In genomic region chr8:85035728-85036310, GRCm38 (mm10) we compare ENCODE assay signal across 10 mouse cellular contexts. TPM values are rescaled to one million over a fixed set of nuclear protein-coding genes. Genes with fewer than 3 reads are reported as not detected.
DNase-seq lines count a peak whose midpoint lies in the region; ATAC-seq and TF ChIP-seq lines count a peak whose summit lies in the region.
"Had no signal": no experiment of that assay in that cellular context is flagged by ENCODE, and none has a peak within 500 bp of the region (broad histone marks: within the 10 kb centered on the region; RNA-seq: fewer than 3 reads in every experiment).

No protein-coding gene starts in this region.

- peak overlapping the region; percentile 83 for H3K27ac ChIP-seq in forebrain, embryonic 13.5 days
- peak overlapping the region; percentile 96 for H3K27ac ChIP-seq in kidney, embryonic 14.5 days (ENCODE audit: low read depth, low read length)
- peak overlapping the region; percentile 78 for H3K27ac ChIP-seq in macrophage

- peaks cover 57% of the 10 kb centered on the region for H3K4me1 ChIP-seq in G1E (ENCODE audit: insufficient read depth, low read depth, low read length)
- peaks cover 35% of the 10 kb centered on the region for H3K4me1 ChIP-seq in forebrain, embryonic 13.5 days
- H3K4me1 ChIP-seq in kidney, embryonic 14.5 days (ENCODE audit: control insufficient read depth, insufficient read depth, low read length): peaks cover 13% of the 10 kb centered on the region; the same call in 1 of the 2 replicates

- H3K27me3 ChIP-seq in G1E (ENCODE audit: insufficient read depth, low read length): no peaks in the 10 kb centered on the region
- no peaks in the 10 kb centered on the region for H3K27me3 ChIP-seq in forebrain, embryonic 13.5 days
- no peaks in the 10 kb centered on the region for H3K27me3 ChIP-seq in kidney, embryonic 14.5 days (ENCODE audit: control insufficient read depth, insufficient read depth, low read length)
- H3K27me3 ChIP-seq: Patski had no signal

- peaks cover 61% of the 10 kb centered on the region for H3K36me3 ChIP-seq in G1E (replicated peaks)
- H3K36me3 ChIP-seq in forebrain, embryonic 13.5 days (ENCODE audit: poor library complexity, severe bottlenecking): peaks cover 35% of the 10 kb centered on the region
- peaks cover 37% of the 10 kb centered on the region for H3K36me3 ChIP-seq in kidney, embryonic 14.5 days (ENCODE audit: control insufficient read depth, insufficient read depth, low read length)
- H3K36me3 ChIP-seq in macrophage (ENCODE audit: inconsistent target): peaks cover 29% of the 10 kb centered on the region

- H3K4me2 ChIP-seq in forebrain, embryonic 13.5 days: peak overlapping the region; percentile 98
- peak overlapping the region; percentile 84 for H3K4me2 ChIP-seq in kidney, embryonic 14.5 days (replicated peaks; ENCODE audit: low read depth, low read length)

- peak overlapping the region; percentile 90 for H3K4me3 ChIP-seq in G1E (ENCODE audit: low read depth, low read length)
- H3K4me3 ChIP-seq in forebrain, embryonic 13.5 days: peak overlapping the region; percentile 86
- peak overlapping the region; percentile 89 for H3K4me3 ChIP-seq in kidney, embryonic 14.5 days (ENCODE audit: low read length)
- peak overlapping the region; percentile 71 for H3K4me3 ChIP-seq in macrophage (ENCODE audit: inconsistent target)

- peak; percentile 49 for DNase-seq in adrenal gland, postnatal 10 days
- DNase-seq in adrenal gland, adult 8-10 months: no peak
- no peak for DNase-seq in G1E (ENCODE audit: low spot score)
- DNase-seq in thymus, postnatal 4 days: peak; percentile 42
- no peak for DNase-seq in urinary bladder, postnatal 36 days (ENCODE audit: low spot score in 2 of 2)

- H3K9me3 ChIP-seq in G1E (replicated peaks): no peaks in the 10 kb centered on the region
- no peaks in the 10 kb centered on the region for H3K9me3 ChIP-seq in forebrain, embryonic 13.5 days (replicated peaks)
- H3K9me3 ChIP-seq in kidney, embryonic 14.5 days (ENCODE audit: control insufficient read depth, low read length): no peaks in the 10 kb centered on the region

- ATAC-seq in G1E (ENCODE audit: extremely low read depth, insufficient number of reproducible peaks, low FRiP score, poor library complexity, severe bottlenecking): no peak
- ATAC-seq in forebrain, embryonic 13.5 days: peak; percentile 3; the same call in 1 of the 2 replicates
- ATAC-seq in kidney, embryonic 14.5 days (ENCODE audit: low FRiP score, low TSS enrichment): no peak

- 1% methylated on average over 15 of the region's 15 CpGs for WGBS in forebrain, embryonic 13.5 days
- 1% methylated on average over 15 of the region's 15 CpGs for WGBS in kidney, embryonic 14.5 days
- 1% methylated on average over 15 of the region's 15 CpGs for WGBS in macrophage (ENCODE audit: missing documents)

- no peak for TF ChIP-seq CTCF in G1E (IDR thresholded peaks at IDR 0.05; ENCODE audit: low read depth, low read length)

- H3K79me2 ChIP-seq in macrophage (ENCODE audit: inconsistent target): peaks cover 68% of the 10 kb centered on the region

- H3K9ac ChIP-seq in forebrain, embryonic 13.5 days: peak overlapping the region; percentile 72
- peak overlapping the region; percentile 84 for H3K9ac ChIP-seq in kidney, embryonic 14.5 days (ENCODE audit: low read depth, low read length)

RNA-seq across cellular contexts. Expression of gene Tnpo2, which starts 0.9 kb away (rescaled TPM):
- 10 to 100 TPM; 56.6 to 59.7 TPM for total RNA-seq in adrenal gland, postnatal 10 days (2021)
- 10 to 100 TPM; 67.7 to 85.8 (median 73.5) TPM for total RNA-seq in adrenal gland, adult 8-10 months (2022)
- total RNA-seq in G1E (2014; fragmentation: Nextera tagmentation) (83.8 and 92.5 TPM in 2 replicates), G1E (2017) (38.9 and 52.8 TPM in 2 replicates)
- polyA plus RNA-seq in G1E (2012) (20.0 and 26.5 TPM in 2 replicates), macrophage (2018) (14.1 to 30.6 TPM (median 26.6 TPM) in 3 replicates)
- 46.4 and 49.4 TPM in 2 replicates for polyA plus RNA-seq in forebrain, embryonic 13.5 days (2015; fragmentation: Nextera tagmentation; extraction: Ambion mirVana)
- polyA plus RNA-seq in kidney, embryonic 14.5 days (2014; fragmentation: Nextera tagmentation; extraction: Ambion mirVana): 15.6 and 19.7 TPM in 2 replicates
- total RNA-seq in macrophage (2018; cell fraction: chromatin; rRNA removed): 100 to 1,000 TPM in 8 of 26 experiments, 10 to 100 TPM in 18; 25.6 to 142 (median 84.3) TPM
- 10 to 100 TPM; 17.2 to 33.6 (median 27.7) TPM for total RNA-seq in macrophage (2018; cell fraction: cytosol; rRNA removed)
- total RNA-seq in macrophage (2018; cell fraction: nucleus; rRNA removed): 100 to 1,000 TPM in 1 of 26 experiments, 10 to 100 TPM in 25; 23.2 to 100 (median 45.1) TPM

RNA-seq across cellular contexts. Expression of gene Trir, which starts 9.2 kb away (rescaled TPM):
- 100 to 1,000 TPM; 143 to 155 TPM for total RNA-seq in adrenal gland, postnatal 10 days (2021)
- total RNA-seq in adrenal gland, adult 8-10 months (2022): 100 to 1,000 TPM; 134 to 159 (median 155) TPM
- total RNA-seq in G1E (2014; fragmentation: Nextera tagmentation) (61.3 and 64.2 TPM in 2 replicates), G1E (2017) (151 and 196 TPM in 2 replicates)
- polyA plus RNA-seq in G1E (2012) (263 and 317 TPM in 2 replicates), macrophage (2018) (143 to 170 TPM (median 168 TPM) in 3 replicates)
- polyA plus RNA-seq in forebrain, embryonic 13.5 days (2015; fragmentation: Nextera tagmentation; extraction: Ambion mirVana): 125 and 154 TPM in 2 replicates
- 163 and 211 TPM in 2 replicates for polyA plus RNA-seq in kidney, embryonic 14.5 days (2014; fragmentation: Nextera tagmentation; extraction: Ambion mirVana)
- total RNA-seq in macrophage (2018; cell fraction: chromatin; rRNA removed): 10 to 100 TPM; 21.0 to 98.6 (median 60.2) TPM
- 100 to 1,000 TPM; 134 to 231 (median 186) TPM for total RNA-seq in macrophage (2018; cell fraction: cytosol; rRNA removed)
- total RNA-seq in macrophage (2018; cell fraction: nucleus; rRNA removed): 100 to 1,000 TPM in 16 of 26 experiments, 10 to 100 TPM in 10; 61.2 to 153 (median 114) TPM

RNA-seq across cellular contexts. Expression of gene Asna1, which starts 10.7 kb away (rescaled TPM):
- 10 to 100 TPM; 86.5 to 92.4 TPM for total RNA-seq in adrenal gland, postnatal 10 days (2021)
- total RNA-seq in adrenal gland, adult 8-10 months (2022): 100 to 1,000 TPM in 2 of 4 experiments, 10 to 100 TPM in 2; 96.4 to 107 (median 101) TPM
- total RNA-seq in G1E (2014; fragmentation: Nextera tagmentation): 83.6 and 104 TPM in 2 replicates
- total RNA-seq in G1E (2017): 110 and 139 TPM in 2 replicates
- polyA plus RNA-seq in G1E (2012): 103 and 136 TPM in 2 replicates
- 166 and 168 TPM in 2 replicates for polyA plus RNA-seq in forebrain, embryonic 13.5 days (2015; fragmentation: Nextera tagmentation; extraction: Ambion mirVana)
- polyA plus RNA-seq in kidney, embryonic 14.5 days (2014; fragmentation: Nextera tagmentation; extraction: Ambion mirVana): 109 and 180 TPM in 2 replicates
- 10 to 100 TPM in 25 of 26 experiments, 1 to 10 TPM in 1; 8.4 to 50.7 (median 25.6) TPM for total RNA-seq in macrophage (2018; cell fraction: chromatin; rRNA removed)
- 100 to 1,000 TPM in 19 of 26 experiments, 10 to 100 TPM in 7; 81.4 to 136 (median 111) TPM for total RNA-seq in macrophage (2018; cell fraction: cytosol; rRNA removed)
- total RNA-seq in macrophage (2018; cell fraction: nucleus; rRNA removed): 10 to 100 TPM; 19.1 to 59.8 (median 38.6) TPM
- polyA plus RNA-seq in macrophage (2018): 120 to 138 TPM (median 122 TPM) in 3 replicates

RNA-seq across cellular contexts. Expression of gene Best2, which starts 21.5 kb away (rescaled TPM):
- not detected for total RNA-seq in adrenal gland, postnatal 10 days (2021)
- not detected for total RNA-seq in adrenal gland, adult 8-10 months (2022)
- not detected in 2 replicates for total RNA-seq in G1E (2014; fragmentation: Nextera tagmentation)
- 0.12 TPM in 1 of 2 replicates, not detected in the other for total RNA-seq in G1E (2017)
- not detected in 2 replicates for polyA plus RNA-seq in G1E (2012)
- polyA plus RNA-seq in forebrain, embryonic 13.5 days (2015; fragmentation: Nextera tagmentation; extraction: Ambion mirVana): not detected in 2 replicates
- polyA plus RNA-seq in kidney, embryonic 14.5 days (2014; fragmentation: Nextera tagmentation; extraction: Ambion mirVana): not detected in 2 replicates
- total RNA-seq in macrophage (2018; cell fraction: chromatin; rRNA removed): not detected
- not detected for total RNA-seq in macrophage (2018; cell fraction: cytosol; rRNA removed)
- not detected for total RNA-seq in macrophage (2018; cell fraction: nucleus; rRNA removed)
- polyA plus RNA-seq in macrophage (2018): not detected in 3 replicates
- total RNA-seq: left cerebral cortex, postnatal 14 days had no signal

RNA-seq across cellular contexts. Expression of gene Fbxw9, which starts 24.0 kb away (rescaled TPM):
- total RNA-seq in adrenal gland, postnatal 10 days (2021): 10 to 100 TPM; 22.4 to 24.9 TPM
- 10 to 100 TPM; 15.0 to 29.6 (median 21.6) TPM for total RNA-seq in adrenal gland, adult 8-10 months (2022)
- total RNA-seq in G1E (2014; fragmentation: Nextera tagmentation): 10.4 and 17.0 TPM in 2 replicates
- total RNA-seq in G1E (2017): 15.9 and 16.1 TPM in 2 replicates
- 33.7 and 34.7 TPM in 2 replicates for polyA plus RNA-seq in G1E (2012)
- polyA plus RNA-seq in forebrain, embryonic 13.5 days (2015; fragmentation: Nextera tagmentation; extraction: Ambion mirVana): 39.4 and 49.1 TPM in 2 replicates
- polyA plus RNA-seq in kidney, embryonic 14.5 days (2014; fragmentation: Nextera tagmentation; extraction: Ambion mirVana): 24.4 and 29.6 TPM in 2 replicates
- total RNA-seq in macrophage (2018; cell fraction: chromatin; rRNA removed): 10 to 100 TPM; 13.3 to 54.3 (median 32.7) TPM
- 10 to 100 TPM in 8 of 26 experiments, 1 to 10 TPM in 18; 6.3 to 13.1 (median 9.0) TPM for total RNA-seq in macrophage (2018; cell fraction: cytosol; rRNA removed)
- 10 to 100 TPM in 24 of 26 experiments, 1 to 10 TPM in 2; 7.4 to 35.2 (median 18.6) TPM for total RNA-seq in macrophage (2018; cell fraction: nucleus; rRNA removed)
- 4.8 to 12.5 TPM (median 8.4 TPM) in 3 replicates for polyA plus RNA-seq in macrophage (2018)

Comparison
In these comparisons a context has a peak if more than half of its experiments do, and no peak if none do; other contexts are left out.
1. DNase-seq: peak in adrenal gland, postnatal 10 days (single experiment) and thymus, postnatal 4 days (single experiment); none in adrenal gland, adult 8-10 months (single experiment), G1E (single experiment) and urinary bladder, postnatal 36 days (0 of 2).
2. Peak in every context shown above with its lines, with median percentiles within 50 percentile points of each other: H3K4me3 ChIP-seq and H3K27ac ChIP-seq.